Mouse (Mus musculus) brain, embryonic 14.5 days (tissue): ENCODE results near the gene Ubald1.

ENCODE experiments used
- CTCF ChIP-seq: fragments of 200-500 bp; IDR thresholded peaks from 2 replicates; pipeline ENCODE4 v1.5.1; 2012; ENCODE audit warnings: inconsistent platforms, mild to moderate bottlenecking, moderate library complexity, borderline replicate concordance; ENCODE audit not compliant: insufficient read depth, insufficient read length; ENCODE audit errors: extremely low read depth
- POLR2A ChIP-seq: fragments of 200-500 bp; IDR thresholded peaks from 2 replicates; pipeline ENCODE4 v1.6.1; 2012; ENCODE audit warnings: mild to moderate bottlenecking, inconsistent platforms, borderline replicate concordance; ENCODE audit not compliant: poor library complexity, insufficient read depth, insufficient read length, severe bottlenecking; ENCODE audit errors: extremely low read depth

- TF ChIP-seq CTCF (no peak), POLR2A (no peak)
Measured at GRCm38 (mm10) chr16:4910758-4911157, 30.6 kb upstream of the Ubald1 start.
